Mouse (Mus musculus) ovary, postnatal 36 days (tissue): ENCODE measurements around the gene Sh2b1.

Experiments used
- DNase-seq: peaks from one replicate; pipeline ENCODE4 v3.0.0; 2022; ENCODE audit warnings: low spot score, mixed read lengths

The Sh2b1 gene

DNA sequence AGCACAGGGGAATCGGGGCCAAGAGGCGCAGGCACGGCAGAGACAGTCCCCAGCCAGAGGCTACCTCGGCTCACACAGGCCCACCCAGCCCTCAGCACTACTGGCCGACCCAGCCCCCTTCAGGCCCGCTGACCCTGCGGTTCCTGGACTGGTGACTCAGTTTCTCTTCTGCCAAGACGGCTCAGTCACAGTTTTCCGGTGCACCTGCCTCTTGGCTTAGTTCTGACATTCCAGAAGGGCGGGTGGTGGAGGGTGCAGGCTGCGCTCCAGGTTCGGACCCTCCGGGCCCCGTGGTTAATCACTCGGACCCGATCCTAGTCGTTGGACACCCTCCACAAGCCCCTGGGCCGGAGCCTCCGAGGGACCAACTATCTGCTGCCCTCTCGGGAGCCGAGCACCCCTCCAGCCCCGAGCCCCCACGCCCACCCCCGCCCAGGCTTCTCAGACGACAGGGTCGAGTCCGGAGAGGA lies 703 bp downstream of the Sh2b1 start:
- DNase-seq, result no peak

DNA sequence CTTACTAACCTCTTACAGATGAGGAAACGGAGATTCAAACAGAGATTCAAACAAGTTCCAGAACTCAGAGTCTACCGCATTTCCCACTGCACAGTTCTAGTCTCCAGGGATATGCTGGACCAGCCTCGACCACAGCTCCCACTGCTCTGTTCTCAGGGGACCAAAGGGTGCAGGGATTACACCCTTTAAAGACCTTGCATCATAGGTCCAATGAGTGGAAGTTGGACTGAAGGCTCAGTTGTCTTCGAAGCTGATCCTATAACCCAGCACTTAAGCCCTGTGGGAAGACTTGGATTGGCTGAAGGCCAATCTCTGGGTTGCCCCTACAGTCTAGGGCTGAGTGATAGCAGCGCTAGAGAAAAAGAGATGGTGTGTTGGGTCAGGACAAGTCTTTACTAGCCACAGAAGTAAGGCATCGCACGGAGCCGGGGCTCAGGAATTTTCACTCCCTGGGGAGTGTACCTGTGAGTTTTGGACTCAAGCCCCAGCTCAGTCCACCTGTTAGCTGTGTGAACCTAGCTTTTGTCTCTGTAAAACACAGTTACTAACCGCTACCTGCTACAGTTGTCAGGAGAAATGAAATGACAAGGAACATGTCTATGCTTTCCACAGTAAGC lies 1.6 kb downstream of the Sh2b1 start:
- DNase-seq, result no peak

DNA sequence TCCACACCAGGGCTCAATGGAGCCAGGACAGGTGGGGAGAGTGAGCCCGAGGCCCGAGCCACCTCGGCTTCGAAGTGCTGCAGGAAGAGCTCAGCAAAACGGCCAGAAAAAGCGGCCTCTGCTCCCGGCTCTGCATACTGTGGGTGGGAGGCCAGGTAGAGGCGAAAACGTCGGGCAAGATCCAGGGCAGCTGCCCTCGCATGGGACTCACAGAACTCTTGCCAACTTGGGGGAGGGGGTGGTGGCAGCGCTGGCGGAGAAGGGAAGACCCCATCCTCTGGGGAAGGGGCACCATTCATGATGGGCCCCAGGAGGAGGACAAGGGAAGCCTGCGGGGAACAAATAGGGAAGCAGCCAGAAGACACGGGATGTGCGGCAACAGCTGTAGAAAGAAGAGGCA lies 2.5 kb downstream of the Sh2b1 start:
- no peak for DNase-seq

DNA sequence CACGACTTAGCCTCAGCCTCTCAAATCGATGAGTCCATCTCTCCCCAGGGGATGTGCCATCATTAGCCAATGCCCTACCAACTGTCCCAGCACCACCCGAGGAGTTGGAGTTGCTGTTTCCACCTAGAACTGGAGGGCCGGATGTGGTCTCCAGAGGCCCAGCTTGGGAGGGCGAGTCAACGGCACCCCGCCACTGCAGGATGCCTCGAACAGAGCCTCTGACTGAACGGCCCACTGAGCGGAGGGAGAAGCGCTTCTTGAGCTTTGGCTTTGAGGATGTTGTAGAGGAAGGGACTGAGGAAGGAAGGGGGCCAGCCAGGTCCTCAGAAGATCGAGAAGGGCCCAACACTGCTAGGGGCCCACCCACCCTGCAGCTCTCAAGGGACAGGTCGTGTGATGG lies 2.9 kb downstream of the Sh2b1 start:
- DNase-seq, result no peak

DNA sequence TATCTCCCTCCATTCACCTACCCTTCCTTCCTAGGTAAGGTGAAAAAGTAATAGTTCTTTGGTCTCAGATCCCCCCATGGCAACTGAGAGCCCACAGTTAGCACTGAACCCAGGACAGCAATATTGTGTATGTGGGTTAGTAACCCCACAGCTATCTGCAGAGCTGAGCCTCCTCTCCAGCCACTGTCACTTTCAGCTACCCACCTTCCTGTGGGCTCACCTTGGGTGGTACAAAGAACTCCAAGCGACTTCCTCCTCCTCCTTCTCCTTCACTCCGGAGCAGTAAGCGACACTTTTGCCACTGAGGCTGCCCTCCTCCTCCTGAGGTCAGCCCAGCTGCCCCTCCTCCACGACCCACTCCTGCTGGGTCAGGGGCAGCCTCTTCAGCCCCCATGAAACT lies 3.4 kb downstream of the Sh2b1 start:
- DNase-seq, result no peak

DNA sequence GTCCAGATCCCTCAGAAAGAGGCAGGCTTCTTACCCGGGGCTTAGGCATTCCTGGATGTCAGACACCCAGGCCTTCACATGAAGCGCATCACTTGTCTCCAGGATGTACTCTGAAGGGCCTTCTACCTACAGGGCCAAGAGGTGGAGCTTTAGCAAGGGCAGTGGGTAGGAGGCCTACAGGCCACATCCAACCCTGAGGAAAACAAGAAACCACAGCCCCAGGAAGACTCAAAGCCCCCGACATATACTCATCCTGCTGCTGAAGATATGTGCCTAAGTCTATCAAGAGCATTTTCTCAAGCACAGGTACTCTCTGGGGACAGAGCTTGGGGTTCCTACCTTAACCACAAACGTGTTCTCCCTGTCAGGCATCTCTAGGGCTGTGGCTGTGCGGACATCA lies 3.9 kb downstream of the Sh2b1 start:
- no peak for DNase-seq

DNA sequence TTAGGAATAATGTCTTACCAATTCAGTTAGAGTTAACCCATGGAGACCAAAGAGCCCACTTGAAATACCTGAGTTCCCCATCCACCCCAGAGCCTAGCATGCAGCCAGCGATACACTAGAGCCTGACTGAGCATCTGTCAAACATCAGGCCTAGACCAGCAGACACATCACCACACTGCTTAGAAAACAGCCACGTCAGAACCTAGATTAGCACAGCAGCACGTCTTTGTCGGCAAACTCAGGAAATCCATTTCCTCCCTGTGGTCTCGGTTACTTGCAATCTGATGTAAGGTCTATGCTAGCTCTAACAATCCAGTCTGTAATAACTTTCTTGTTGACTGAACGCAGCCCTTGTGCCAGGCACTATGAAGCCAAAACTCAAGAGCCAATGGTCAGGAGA lies 5.1 kb downstream of the Sh2b1 start:
- DNase-seq, result no peak

DNA sequence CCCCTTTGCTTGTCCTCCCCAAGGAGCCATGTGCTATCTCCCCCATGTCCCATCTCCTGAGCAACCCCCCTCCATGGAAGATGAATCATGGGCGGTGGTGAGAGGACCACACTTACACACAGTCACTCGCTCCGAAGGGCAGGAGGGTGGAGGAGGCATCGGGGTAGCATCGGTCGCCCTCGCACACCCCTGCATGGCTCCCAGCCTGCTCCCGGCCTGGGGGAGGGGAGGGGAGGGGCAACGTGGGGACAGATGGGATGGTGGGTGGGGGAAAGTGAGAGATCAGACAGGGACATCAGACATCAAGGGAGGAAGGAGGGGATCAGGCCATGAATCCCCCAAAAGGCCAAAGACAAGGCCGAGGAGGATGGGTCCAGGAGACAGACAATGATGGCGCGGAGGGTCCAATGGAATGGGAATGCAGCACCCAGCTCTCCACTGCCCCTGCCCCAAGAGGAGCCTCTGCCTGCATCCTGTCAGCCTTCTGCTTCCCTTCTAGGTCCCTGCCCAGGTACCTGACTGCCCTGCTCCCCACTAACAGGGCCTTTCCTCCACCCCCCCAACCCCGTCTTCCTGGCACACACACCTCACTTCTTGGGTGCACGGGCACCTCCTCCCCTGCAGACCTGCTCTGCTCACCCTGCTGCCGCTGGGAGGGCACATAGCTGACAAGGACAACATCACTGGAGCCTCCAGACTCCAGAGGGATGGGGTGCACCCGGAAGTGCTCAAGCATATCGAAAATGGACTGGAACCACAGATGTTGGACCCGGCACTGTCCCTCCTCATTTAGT lies 7.2 kb downstream of the Sh2b1 start:
- no peak for DNase-seq

DNA sequence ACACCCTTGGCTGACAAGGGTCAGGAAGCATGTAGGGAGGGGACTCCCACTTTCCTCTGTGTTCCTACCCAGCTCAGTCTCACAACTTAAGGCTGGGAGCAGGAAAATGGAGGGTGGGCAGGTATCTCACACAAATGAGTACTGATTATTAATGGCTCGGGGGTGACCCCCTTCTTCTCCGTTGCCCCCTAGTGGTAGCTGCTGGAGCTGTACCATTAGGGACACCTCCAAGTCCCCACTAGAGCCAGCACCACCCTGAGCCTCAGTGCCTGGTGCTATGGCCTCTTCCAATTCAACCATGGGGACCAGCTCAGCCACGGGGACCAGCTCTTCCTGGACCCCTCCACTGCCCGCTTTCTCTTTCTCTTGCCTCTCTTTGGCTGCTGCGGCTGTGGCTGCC lies 8.0 kb downstream of the Sh2b1 start:
- peak; percentile 42 for DNase-seq

DNA sequence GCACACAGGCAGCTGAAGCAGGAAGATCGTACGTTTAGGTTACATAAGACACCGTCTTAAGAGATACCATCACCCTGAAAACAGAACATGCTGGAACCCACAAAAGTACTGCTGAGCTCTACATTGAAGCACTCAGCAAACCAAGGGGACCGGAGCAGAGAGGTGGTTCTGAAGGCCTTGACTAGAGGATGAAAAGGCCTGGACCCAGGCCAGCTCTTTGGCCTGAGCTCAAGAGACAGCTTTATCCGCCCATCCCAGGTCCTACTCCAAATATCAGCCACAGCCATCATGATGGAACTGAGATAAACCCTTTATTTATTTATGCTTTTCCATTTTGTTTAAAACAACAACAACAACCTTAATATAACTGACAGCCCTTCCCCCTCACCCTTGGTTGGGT lies 8.5 kb downstream of the Sh2b1 start:
- no peak for DNase-seq

DNA sequence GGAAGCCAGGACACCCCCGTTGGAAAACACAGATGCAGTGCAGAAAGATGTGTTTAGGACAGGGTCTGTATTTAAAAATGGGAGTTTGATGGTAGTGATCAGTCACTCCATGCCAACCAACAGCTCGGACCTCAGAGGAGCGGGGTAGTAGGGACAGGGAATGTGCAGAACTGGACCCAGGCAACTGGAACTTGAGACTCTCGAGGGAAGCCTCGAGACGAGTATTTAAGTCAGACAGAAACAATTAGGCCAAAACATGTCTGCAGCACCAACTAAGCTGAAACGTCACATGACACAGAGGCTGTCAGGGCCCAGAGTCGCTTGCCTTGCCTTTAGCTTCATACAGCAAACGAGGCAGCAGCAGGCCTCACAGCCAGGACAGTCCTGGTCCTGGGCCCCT lies 9.1 kb downstream of the Sh2b1 start:
- no peak for DNase-seq

DNA sequence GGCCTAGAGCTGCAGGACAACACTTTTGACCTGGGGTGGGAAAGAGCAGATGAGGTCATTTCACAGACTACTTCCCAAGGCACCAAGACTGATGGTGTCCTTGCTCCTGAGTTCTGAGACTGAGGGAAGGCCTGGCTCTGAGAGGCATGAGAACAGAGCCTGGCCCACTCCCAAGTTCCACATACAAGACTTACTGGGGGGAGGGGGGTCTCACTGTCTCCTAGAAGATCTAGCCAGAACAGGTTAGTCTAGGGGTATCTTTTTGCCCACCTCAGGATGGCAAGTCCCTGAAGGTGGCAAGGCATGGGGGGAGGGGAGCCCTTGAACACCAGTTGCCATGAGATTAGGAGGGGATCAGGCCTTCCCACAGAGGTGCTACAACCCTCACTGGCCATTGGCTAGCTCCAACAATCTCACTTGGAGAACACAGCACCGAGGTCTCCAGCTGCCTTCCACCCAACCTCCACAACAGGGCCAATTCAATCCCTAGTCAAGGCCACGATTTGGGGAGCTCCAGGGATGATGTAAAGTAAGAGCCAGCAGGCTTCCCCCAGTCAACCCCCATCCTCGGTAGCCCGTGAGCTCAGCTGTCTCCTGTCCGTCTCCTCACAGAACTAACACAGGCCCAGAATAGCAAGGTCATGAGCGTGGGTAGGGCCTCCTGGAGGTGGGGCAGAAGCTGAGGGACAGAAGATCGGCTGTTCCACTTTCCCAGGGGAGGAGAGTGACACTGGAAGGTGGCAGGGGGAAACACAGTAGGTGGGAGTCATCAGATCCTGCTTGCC lies 9.8 kb downstream of the Sh2b1 start:
- peak; percentile 37 for DNase-seq

DNA sequence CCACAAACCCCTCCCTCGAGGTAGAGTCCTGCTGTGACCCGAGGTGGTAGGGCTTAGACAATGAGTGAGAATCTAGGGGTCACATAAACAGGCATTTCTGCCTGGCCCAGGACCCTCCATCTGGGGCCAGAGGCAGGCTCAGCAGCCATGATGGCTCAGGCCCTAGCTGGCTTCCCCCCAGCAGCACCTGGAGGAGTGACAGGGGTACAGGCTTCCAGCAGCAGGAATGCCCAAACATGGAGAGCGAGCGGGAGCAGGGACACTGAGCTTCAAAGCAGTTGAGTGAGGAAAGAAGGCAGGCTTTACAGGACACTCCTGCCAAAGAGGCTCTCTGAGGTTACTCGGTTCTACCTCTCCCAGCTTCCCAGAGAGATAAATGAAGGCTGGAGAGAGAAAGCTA lies 10.4 kb downstream of the Sh2b1 start:
- peak; percentile 33 for DNase-seq

DNA sequence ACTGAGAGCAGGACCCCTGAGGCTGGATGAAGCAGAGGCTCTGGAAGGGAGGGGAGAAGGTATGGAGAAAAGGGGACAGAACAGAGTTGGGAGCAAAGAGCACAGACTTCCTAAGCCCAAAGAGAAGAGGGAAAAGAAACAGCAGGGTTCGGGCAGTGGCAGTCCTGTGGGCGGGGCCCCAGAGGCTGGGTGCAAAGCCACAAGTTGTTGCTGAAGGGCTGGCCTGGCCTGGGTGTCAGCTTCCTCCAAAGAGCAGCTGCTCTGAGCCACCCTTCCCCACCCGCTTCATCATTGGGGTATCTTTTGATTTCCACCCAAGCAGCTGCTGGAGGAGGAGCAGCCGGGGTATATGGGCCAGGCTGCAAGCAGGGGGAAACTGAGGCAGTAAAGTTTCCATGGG lies 11.1 kb downstream of the Sh2b1 start:
- no peak for DNase-seq

DNA sequence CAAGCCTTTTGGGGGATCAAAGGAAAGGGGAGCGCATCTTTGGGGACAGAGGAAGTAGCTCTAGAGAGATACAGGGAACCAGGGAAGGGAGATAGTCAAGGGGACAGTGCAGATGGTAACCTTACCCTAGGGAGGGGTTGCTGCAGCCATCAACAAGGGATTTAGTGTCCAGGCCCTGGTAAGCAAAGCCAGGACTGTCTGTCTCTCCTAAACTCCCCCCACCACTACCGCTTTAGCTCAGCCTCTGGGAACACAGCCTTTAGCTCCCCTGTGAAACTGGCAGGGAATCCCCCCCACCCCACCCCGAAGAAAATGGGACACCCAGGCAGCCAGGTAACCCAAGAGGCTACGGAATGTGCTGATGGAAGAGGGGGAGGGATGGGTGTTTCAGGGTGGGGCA lies 11.7 kb downstream of the Sh2b1 start:
- no peak for DNase-seq

DNA sequence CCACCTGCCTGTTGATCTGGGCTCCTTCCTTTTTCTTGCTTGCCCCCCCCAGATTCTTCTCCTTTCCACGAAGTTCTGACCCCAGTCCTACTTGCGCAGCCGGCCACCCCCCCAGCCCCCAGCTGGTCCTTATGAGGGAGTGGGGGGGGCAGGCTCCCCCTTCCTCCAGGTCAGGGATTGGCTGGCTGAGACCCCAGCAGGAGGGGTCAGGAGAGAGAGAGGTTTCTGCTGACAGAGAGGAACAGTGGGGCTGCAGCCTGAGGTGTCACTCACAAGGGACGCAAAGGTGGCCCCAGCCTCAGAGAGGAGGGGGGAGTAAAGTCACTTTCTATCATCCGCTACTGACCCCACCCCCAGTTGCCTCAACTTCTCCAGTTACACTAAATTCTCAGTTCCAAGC lies 12.2 kb downstream of the Sh2b1 start, which contains the start of gene Atp2a1:
Gene Atp2a1 (minus strand): TSS at position 105 of the 400 bp plus-strand sequence.
- DNase-seq, result no peak

DNA sequence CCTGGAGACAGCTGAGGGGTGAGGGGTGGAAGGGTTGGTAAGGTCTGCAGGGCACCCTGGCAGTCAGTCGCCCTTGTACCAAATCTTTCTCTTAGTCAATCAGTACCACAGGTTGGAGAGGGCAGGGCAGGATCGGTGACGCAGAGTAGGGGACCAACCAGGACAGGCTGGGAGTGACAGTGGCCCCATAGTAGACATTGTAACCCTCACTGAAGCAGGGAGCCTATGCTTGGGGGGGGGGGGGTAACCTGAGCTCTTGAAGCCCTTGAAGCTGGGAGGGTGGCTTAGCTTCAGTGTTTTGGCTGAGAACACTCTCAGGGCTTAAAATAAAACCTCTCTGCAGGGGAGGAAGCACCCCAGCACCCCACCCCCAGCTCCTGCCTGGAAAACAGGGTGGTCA lies 13.6 kb downstream of the Sh2b1 start:
- DNase-seq, result no peak

DNA sequence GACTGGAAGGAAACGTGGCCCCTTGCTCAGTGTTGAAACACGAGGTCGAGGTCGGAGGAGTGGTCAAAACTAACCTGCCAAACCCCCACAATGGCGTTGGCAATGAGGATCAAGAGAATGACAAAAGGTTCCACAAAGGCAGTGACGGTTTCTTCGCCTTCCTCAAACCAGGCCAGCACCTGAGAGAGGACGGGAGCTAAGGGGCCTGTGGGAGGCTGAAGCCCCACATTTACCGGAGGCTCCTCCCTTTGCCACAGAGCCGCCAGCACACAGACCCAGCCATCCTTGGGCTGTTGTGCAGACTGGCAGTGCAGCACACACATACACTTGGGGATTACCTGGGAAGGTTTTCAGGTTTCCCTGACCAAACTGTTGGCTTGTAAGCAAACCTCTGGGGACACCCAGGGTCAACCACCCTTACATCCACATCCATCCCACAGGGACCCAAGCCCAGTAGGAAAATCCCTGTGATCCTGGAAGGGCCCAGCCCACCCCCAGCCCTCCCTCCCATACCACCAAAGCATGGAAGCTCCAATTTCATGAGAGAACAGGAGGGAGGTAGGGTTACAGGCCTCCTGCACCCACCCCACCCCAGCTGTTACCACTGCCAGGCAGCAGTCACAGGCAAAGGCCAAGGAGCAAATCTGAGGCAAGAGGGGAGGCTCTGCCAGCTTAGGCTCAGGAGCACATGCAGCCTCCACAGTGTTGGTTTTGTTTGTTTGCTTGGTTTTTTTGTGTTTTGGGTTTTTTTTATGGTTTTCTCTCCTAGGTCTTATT lies 14.4 kb downstream of the Sh2b1 start:
- no peak for DNase-seq

DNA sequence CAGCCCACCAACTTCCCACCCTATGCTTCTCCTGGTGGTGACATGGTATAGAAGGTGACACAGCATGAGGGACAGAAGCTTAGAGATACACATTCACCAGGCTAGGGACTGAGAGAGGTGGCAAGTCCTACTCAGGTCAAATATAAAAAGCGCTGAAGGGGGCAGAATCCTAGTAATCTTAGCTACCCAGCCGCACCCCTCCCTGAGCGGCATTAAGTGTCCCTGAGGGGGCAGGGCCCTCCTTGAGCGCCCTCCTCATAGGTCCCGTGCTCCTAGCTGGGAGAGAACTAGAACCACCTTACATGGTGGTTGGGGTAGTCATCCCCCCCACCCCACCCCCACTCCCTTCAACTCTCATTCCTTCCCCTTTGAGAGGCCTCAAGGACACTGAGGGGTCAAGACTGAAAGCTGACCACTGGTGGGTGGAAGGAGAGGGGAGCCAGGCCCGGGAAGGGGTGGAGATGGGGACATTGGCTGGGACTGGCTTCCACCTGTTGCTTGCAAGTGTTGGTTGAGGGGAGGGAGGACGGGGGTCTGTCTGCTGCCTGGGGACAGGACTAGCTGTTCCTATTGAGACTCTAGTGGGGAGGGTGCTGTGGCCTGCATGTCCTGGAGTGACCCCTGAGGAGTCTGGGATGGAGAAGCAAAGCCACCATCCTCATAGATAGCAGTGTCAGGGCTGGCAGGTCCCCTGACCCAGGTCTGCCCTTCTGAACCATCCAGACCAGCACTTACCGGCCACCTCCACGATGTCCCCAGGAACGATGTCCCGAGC lies 16.2 kb downstream of the Sh2b1 start:
- no peak for DNase-seq

DNA sequence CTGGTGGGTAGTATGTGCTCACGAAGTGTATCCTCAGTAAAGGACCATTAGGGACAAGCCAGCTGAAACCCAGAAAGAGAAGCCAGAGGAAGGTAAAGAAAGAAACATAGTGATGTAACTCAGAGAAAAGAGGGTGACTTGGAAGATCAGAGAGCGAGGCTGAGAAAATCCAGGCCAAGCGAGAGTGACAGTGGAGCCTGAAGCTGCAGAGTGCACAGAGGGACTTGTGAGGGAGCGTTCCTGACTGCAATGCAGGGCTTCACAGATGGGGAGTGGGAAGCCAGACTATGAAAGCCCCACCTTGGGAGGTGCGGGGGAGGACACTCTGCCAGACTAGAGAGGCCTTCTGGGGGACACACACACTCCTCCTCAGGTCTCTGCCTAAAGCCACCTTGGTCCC lies 17.0 kb downstream of the Sh2b1 start:
- DNase-seq, result no peak
